Mouse (Mus musculus) hindbrain, embryonic 13.5 days (tissue): ENCODE results near the gene Trdmt1. TPM values are rescaled to one million over a fixed set of nuclear protein-coding genes. Genes with fewer than 3 reads are reported as not detected.

ENCODE experiments used
- ATAC-seq: fragments of 200-750 bp; cut with Nextera tagmentation; 2 replicates; pipeline ENCODE4 v1.8.0; 2017; ENCODE audit warnings: moderate TSS enrichment; ENCODE audit not compliant: low FRiP score
- H3K27ac ChIP-seq: fragments of 300-500 bp; sonication (generic); 2 replicates; pipeline ENCODE4 v1.5.1; 2015; ENCODE audit warnings: inconsistent platforms, mild to moderate bottlenecking, moderate library complexity
- H3K27me3 ChIP-seq: fragments of 300-500 bp; sonication (generic); 2 replicates; pipeline ENCODE4 v1.6.1; 2015; ENCODE audit warnings: mild to moderate bottlenecking, inconsistent platforms
- H3K36me3 ChIP-seq: fragments of 300-500 bp; sonication (generic); 2 replicates; pipeline ENCODE4 v1.6.1; 2015; ENCODE audit warnings: mild to moderate bottlenecking, inconsistent platforms
- H3K4me1 ChIP-seq: fragments of 300-500 bp; sonication (generic); replicated peaks from 2 replicates; pipeline ENCODE4 v1.6.1; 2015; ENCODE audit warnings: inconsistent platforms
- H3K4me2 ChIP-seq: fragments of 300-500 bp; sonication (generic); 2 replicates; pipeline ENCODE4 v1.6.1; 2015; ENCODE audit warnings: inconsistent platforms, mild to moderate bottlenecking, moderate library complexity
- H3K4me3 ChIP-seq: fragments of 300-500 bp; sonication (generic); 2 replicates; pipeline ENCODE4 v1.5.1; 2015; ENCODE audit warnings: mild to moderate bottlenecking, inconsistent platforms
- H3K9ac ChIP-seq: fragments of 300-500 bp; sonication (generic); 2 replicates; pipeline ENCODE4 v1.6.1; 2015; ENCODE audit warnings: mild to moderate bottlenecking, inconsistent platforms
- H3K9me3 ChIP-seq: fragments of 300-500 bp; sonication (generic); 2 replicates; pipeline ENCODE4 v1.6.1; 2016; ENCODE audit warnings: inconsistent platforms
- WGBS: fragments of 180-500 bp; shearing (Covaris S2); methylation state at CpG from one replicate; pipeline ENCODE4 v1.1.7; 2015; 5-methylcytosine and 5-hydroxymethylcytosine counted together
- polyA plus RNA-seq: library from polyadenylated mRNA; unstranded; fragments of >200 nt; fragmentation: Nextera tagmentation; extraction: Ambion mirVana; gene quantifications from 2 replicates; pipeline ENCODE4 v1.2.1, GENCODE M21; 2015

The Trdmt1 gene
- polyA plus RNA-seq, 1 experiment from 2014 or later, result 7.8 TPM

GRCm38 (mm10) chr2:13523540-13524456, 20.7 kb downstream of the Trdmt1 start:
- Histone ChIP-seq H3K36me3 (peaks cover 8% of the 10 kb centered on the region), H3K4me1 (peaks cover 9% of the 10 kb centered on the region; the same call in 1 of the 2 replicates), H3K4me3 (no peak overlapping the region), H3K4me2 (no peak overlapping the region), H3K27me3 (no peaks in the 10 kb centered on the region), H3K27ac (no peak overlapping the region), H3K9me3 (no peaks in the 10 kb centered on the region), H3K9ac (no peak overlapping the region)
- peak; percentile 72 for ATAC-seq
- WGBS, result 74% methylated on average over 8 of the region's 8 CpGs

GRCm38 (mm10) chr2:13522106-13522505, 22.4 kb downstream of the Trdmt1 start:
- H3K36me3 ChIP-seq, result peaks cover 13% of the 10 kb centered on the region
- H3K9ac ChIP-seq, result no peak overlapping the region
- no peaks in the 10 kb centered on the region for H3K9me3 ChIP-seq
- H3K27me3 ChIP-seq, result no peaks in the 10 kb centered on the region
- H3K27ac ChIP-seq, result no peak overlapping the region
- ATAC-seq, result no peak
- H3K4me2 ChIP-seq, result no peak overlapping the region
- H3K4me1 ChIP-seq, result 0 out of 2 replicates have a peak, but pooled peaks cover 2% of the 10 kb centered on the region
- H3K4me3 ChIP-seq, result no peak overlapping the region
- 40% methylated on average over 8 of the region's 8 CpGs for WGBS

- ATAC-seq, result no peak
- no peaks in the 10 kb centered on the region for H3K27me3 ChIP-seq
- peaks cover 21% of the 10 kb centered on the region for H3K36me3 ChIP-seq
- H3K4me2 ChIP-seq, result no peak overlapping the region
- 56% methylated on average over 4 of the region's 4 CpGs for WGBS
- H3K9me3 ChIP-seq, result no peaks in the 10 kb centered on the region
- H3K4me3 ChIP-seq, result no peak overlapping the region
- H3K27ac ChIP-seq, result no peak overlapping the region
- H3K9ac ChIP-seq, result no peak overlapping the region
- H3K4me1 ChIP-seq, result no peaks in the 10 kb centered on the region
Measured at GRCm38 (mm10) chr2:13514949-13515348, 29.5 kb downstream of the Trdmt1 start.

- ATAC-seq, result no peak
- no peak overlapping the region for H3K27ac ChIP-seq
- H3K9ac ChIP-seq, result no peak overlapping the region
- no peaks in the 10 kb centered on the region for H3K9me3 ChIP-seq
- WGBS, result 94% methylated on average over 2 of the region's 2 CpGs
- H3K27me3 ChIP-seq, result no peaks in the 10 kb centered on the region
- H3K36me3 ChIP-seq, result no peaks in the 10 kb centered on the region
- no peaks in the 10 kb centered on the region for H3K4me1 ChIP-seq
- no peak overlapping the region for H3K4me2 ChIP-seq
- no peak overlapping the region for H3K4me3 ChIP-seq
Measured at GRCm38 (mm10) chr2:13502717-13503116, 41.8 kb downstream of the Trdmt1 start.

GRCm38 (mm10) chr2:13501553-13501952, 42.9 kb downstream of the Trdmt1 start:
- H3K9me3 ChIP-seq, result no peaks in the 10 kb centered on the region
- 25% methylated on average over 5 of the region's 5 CpGs for WGBS
- H3K9ac ChIP-seq, result no peak overlapping the region
- H3K27me3 ChIP-seq, result no peaks in the 10 kb centered on the region
- H3K4me3 ChIP-seq, result no peak overlapping the region
- H3K36me3 ChIP-seq, result no peaks in the 10 kb centered on the region
- H3K4me2 ChIP-seq, result no peak overlapping the region
- no peak for ATAC-seq
- no peaks in the 10 kb centered on the region for H3K4me1 ChIP-seq
- no peak overlapping the region for H3K27ac ChIP-seq

- no peaks in the 10 kb centered on the region for H3K27me3 ChIP-seq
- no peak overlapping the region for H3K4me3 ChIP-seq
- H3K9me3 ChIP-seq, result no peaks in the 10 kb centered on the region
- H3K4me2 ChIP-seq, result no peak overlapping the region
- H3K27ac ChIP-seq, result no peak overlapping the region
- peak; percentile 83 for ATAC-seq
- no peaks in the 10 kb centered on the region for H3K36me3 ChIP-seq
- no peak overlapping the region for H3K9ac ChIP-seq
- 23% methylated on average over 5 of the region's 5 CpGs for WGBS
- H3K4me1 ChIP-seq, result no peaks in the 10 kb centered on the region
Measured at GRCm38 (mm10) chr2:13500298-13500999, 44.0 kb downstream of the Trdmt1 start.

- no peaks in the 10 kb centered on the region for H3K4me1 ChIP-seq
- no peaks in the 10 kb centered on the region for H3K36me3 ChIP-seq
- H3K27ac ChIP-seq, result no peak overlapping the region
- no peak overlapping the region for H3K4me2 ChIP-seq
- no peak overlapping the region for H3K4me3 ChIP-seq
- H3K9me3 ChIP-seq, result no peaks in the 10 kb centered on the region
- H3K27me3 ChIP-seq, result no peaks in the 10 kb centered on the region
- no peak overlapping the region for H3K9ac ChIP-seq
- WGBS, result 86% methylated on average over 7 of the region's 7 CpGs
- ATAC-seq, result no peak
Measured at GRCm38 (mm10) chr2:13499196-13499595, 45.3 kb downstream of the Trdmt1 start.

GRCm38 (mm10) chr2:13496087-13496486, 48.4 kb downstream of the Trdmt1 start:
- no peak for ATAC-seq
- WGBS, result 85% methylated on average over 2 of the region's 2 CpGs
- no peak overlapping the region for H3K4me2 ChIP-seq
- H3K27ac ChIP-seq, result no peak overlapping the region
- no peaks in the 10 kb centered on the region for H3K9me3 ChIP-seq
- H3K9ac ChIP-seq, result no peak overlapping the region
- H3K27me3 ChIP-seq, result no peaks in the 10 kb centered on the region
- no peaks in the 10 kb centered on the region for H3K36me3 ChIP-seq
- no peaks in the 10 kb centered on the region for H3K4me1 ChIP-seq
- H3K4me3 ChIP-seq, result no peak overlapping the region

- no peak for ATAC-seq
- no peak overlapping the region for H3K9ac ChIP-seq
- H3K9me3 ChIP-seq, result no peaks in the 10 kb centered on the region
- H3K27ac ChIP-seq, result no peak overlapping the region
- H3K4me2 ChIP-seq, result no peak overlapping the region
- H3K4me3 ChIP-seq, result no peak overlapping the region
- H3K4me1 ChIP-seq, result no peaks in the 10 kb centered on the region
- no peaks in the 10 kb centered on the region for H3K27me3 ChIP-seq
- no peaks in the 10 kb centered on the region for H3K36me3 ChIP-seq
- 81% methylated on average over 4 of the region's 4 CpGs for WGBS
Measured at GRCm38 (mm10) chr2:13492927-13493326, 51.5 kb downstream of the Trdmt1 start.

GRCm38 (mm10) chr2:13491734-13492133, 52.7 kb downstream of the Trdmt1 start, which contains the start of gene Cubn:
Gene Cubn, minus strand, starts transcription at chr2:13491813.
- Histone ChIP-seq H3K9me3 (no peaks in the 10 kb centered on the region), H3K36me3 (no peaks in the 10 kb centered on the region), H3K27ac (no peak within 1 kb of the TSS), H3K4me1 (no peaks in the 10 kb centered on the region), H3K27me3 (no peaks in the 10 kb centered on the region), H3K9ac (no peak within 1 kb of the TSS), H3K4me2 (no peak within 1 kb of the TSS), H3K4me3 (no peak within 1 kb of the TSS)
- WGBS, result 43% methylated on average over 8 of the region's 8 CpGs
- no peak for ATAC-seq

GRCm38 (mm10) chr2:13490480-13490879, 54.0 kb downstream of the Trdmt1 start:
- Histone ChIP-seq H3K27ac (no peak overlapping the region), H3K4me2 (no peak overlapping the region), H3K36me3 (no peaks in the 10 kb centered on the region), H3K9me3 (no peaks in the 10 kb centered on the region), H3K4me1 (no peaks in the 10 kb centered on the region), H3K27me3 (no peaks in the 10 kb centered on the region), H3K9ac (no peak overlapping the region), H3K4me3 (no peak overlapping the region)
- 95% methylated on average over 2 of the region's 2 CpGs for WGBS
- ATAC-seq, result no peak

GRCm38 (mm10) chr2:13486470-13486869, 58.0 kb downstream of the Trdmt1 start:
- no peak overlapping the region for H3K4me2 ChIP-seq
- H3K9ac ChIP-seq, result no peak overlapping the region
- no peak overlapping the region for H3K4me3 ChIP-seq
- H3K27me3 ChIP-seq, result no peaks in the 10 kb centered on the region
- WGBS, result 80% methylated on average over 8 of the region's 8 CpGs
- H3K36me3 ChIP-seq, result no peaks in the 10 kb centered on the region
- no peaks in the 10 kb centered on the region for H3K4me1 ChIP-seq
- no peak overlapping the region for H3K27ac ChIP-seq
- H3K9me3 ChIP-seq, result no peaks in the 10 kb centered on the region
- no peak for ATAC-seq
